Mouse (Mus musculus): Measurements from ENCODE around the gene Pax6.

Pax6 gene

GRCm38 (mm10) chr2:105730704-105731103 lies 62.0 kb downstream of the Pax6 start:
- no peak for DNase-seq (ENCODE audit: low spot score)

DNA sequence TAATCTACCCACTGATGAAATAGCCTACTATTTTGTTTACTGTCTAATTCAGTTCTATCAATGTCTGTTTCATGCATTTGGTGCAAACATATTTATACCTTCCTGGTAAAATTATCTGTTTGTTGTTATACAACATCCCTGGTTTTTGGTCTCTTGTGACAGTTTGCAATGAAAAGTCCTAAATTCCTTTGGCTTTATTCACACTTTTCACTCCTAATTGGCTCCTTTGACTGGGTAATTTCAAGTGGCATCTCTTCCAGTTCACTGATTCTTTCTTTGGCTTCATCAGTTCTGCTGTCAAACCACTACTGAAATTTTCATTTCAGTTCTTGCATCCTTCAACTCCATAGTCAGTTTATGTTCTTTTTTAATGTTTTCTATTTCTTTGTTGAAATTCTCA lies 67.5 kb downstream of the Pax6 start:
- DNase-seq (ENCODE audit: low spot score), result no peak

DNA sequence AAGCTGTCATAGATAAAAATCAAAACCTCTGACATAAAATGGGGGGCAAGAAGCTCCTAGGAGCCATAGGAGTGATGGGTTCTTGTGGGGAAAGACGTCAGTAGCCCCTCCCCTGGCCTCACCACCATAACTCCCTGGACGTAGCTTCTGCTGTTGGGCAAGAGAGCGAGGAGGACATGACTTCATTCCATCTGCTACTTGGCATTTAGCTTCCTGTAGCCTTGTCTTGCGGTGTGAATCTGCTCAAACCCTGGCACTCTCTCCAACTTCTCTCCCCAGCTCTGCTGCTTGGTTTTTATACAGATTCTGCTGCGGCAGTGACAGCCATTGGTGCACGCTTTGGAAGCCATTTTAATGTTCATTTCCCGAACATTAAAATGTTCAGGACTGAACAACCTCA lies 78.2 kb downstream of the Pax6 start:
- no peak for DNase-seq (ENCODE audit: low spot score)

Data from urinary bladder, postnatal 14 days (tissue).